Mouse (Mus musculus) CH12.LX (cell line): ENCODE measurements around the gene Klk5. TPM values are rescaled to one million over a fixed set of nuclear protein-coding genes. Genes with fewer than 3 reads are reported as not detected.

Experiments used
- DNase-seq: peaks from one replicate; pipeline ENCODE4 v3.0.0-alpha.2; 2013; ENCODE audit errors: extremely low read depth
- H3K27ac ChIP-seq: 2 replicates; pipeline ENCODE4 v1.5.1; 2012; ENCODE audit warnings: low read depth, mild to moderate bottlenecking, control low read depth, moderate library complexity; ENCODE audit not compliant: insufficient read depth
- H3K27me3 ChIP-seq: replicated peaks from 2 replicates; pipeline ENCODE3; 2012; ENCODE audit warnings: inconsistent platforms
- H3K36me3 ChIP-seq, 2 experiments: replicated peaks in 1 of 2; 2 replicates each; pipeline versions ENCODE3 to v1.6.1; 2012; ENCODE audit warnings: inconsistent platforms in 1 of 2, low read length in 1 of 2, mild to moderate bottlenecking in 1 of 2, mixed read lengths in 1 of 2, moderate library complexity in 1 of 2; ENCODE audit not compliant: control insufficient read depth in 1 of 2, insufficient read depth in 1 of 2
- H3K4me1 ChIP-seq, 2 experiments: 2 replicates each; pipeline ENCODE4 v1.6.1; 2012; ENCODE audit warnings: inconsistent platforms in 1 of 2, moderate library complexity in 1 of 2; ENCODE audit not compliant: insufficient read depth in 2 of 2, control insufficient read depth in 1 of 2
- H3K4me2 ChIP-seq: 2 replicates; pipeline ENCODE4 v1.6.1; 2012; ENCODE audit warnings: low read depth, mild to moderate bottlenecking, control low read depth; ENCODE audit not compliant: poor library complexity, insufficient read depth, severe bottlenecking
- H3K4me3 ChIP-seq, 3 experiments: fragments of 150-350 bp in 1 of 3; sonication (generic) in 1 of 3; replicated peaks in 1 of 3; 2 replicates each; pipeline versions ENCODE3 to v1.5.1; 2011 to 2012; ENCODE audit warnings: low read depth in 2 of 3, low read length in 2 of 3, mild to moderate bottlenecking in 2 of 3, moderate library complexity in 2 of 3, control low read depth in 1 of 3, improper control_type of control experiment in 1 of 3, inconsistent platforms in 1 of 3, mixed read lengths in 1 of 3; ENCODE audit not compliant: poor library complexity in 1 of 3
- H3K79me2 ChIP-seq: replicated peaks from 2 replicates; pipeline ENCODE4 v1.6.1; 2012; ENCODE audit warnings: mild to moderate bottlenecking, moderate library complexity; ENCODE audit not compliant: control insufficient read depth, poor library complexity, insufficient read depth, severe bottlenecking; ENCODE audit errors: extremely low read depth
- H3K9ac ChIP-seq: 2 replicates; pipeline ENCODE4 v1.6.1; 2012; ENCODE audit warnings: low read depth, mild to moderate bottlenecking, control low read depth, moderate library complexity; ENCODE audit not compliant: insufficient read depth
- H3K9me3 ChIP-seq: replicated peaks from 2 replicates; pipeline ENCODE3; 2012; ENCODE audit warnings: low read length, inconsistent platforms, mixed read lengths
- BHLHE40 ChIP-seq: IDR thresholded peaks from 2 replicates; pipeline ENCODE4 v1.6.1; 2011; ENCODE audit warnings: mild to moderate bottlenecking, low read depth, low read length, improper control_type of control experiment
- CHD1 ChIP-seq: IDR thresholded peaks from 2 replicates; pipeline ENCODE4 v1.6.1; 2012; ENCODE audit warnings: low read depth, low read length, improper control_type of control experiment, inconsistent platforms
- ELF1 ChIP-seq: IDR thresholded peaks from 2 replicates; pipeline ENCODE4 v1.6.1; 2014; ENCODE audit warnings: low read depth, mild to moderate bottlenecking, inconsistent platforms, low read length, improper control_type of control experiment
- MAFK ChIP-seq: IDR thresholded peaks from 2 replicates; pipeline ENCODE4 v1.6.1; 2011; ENCODE audit warnings: low read length, improper control_type of control experiment; ENCODE audit not compliant: insufficient replicate concordance
- MAX ChIP-seq: IDR thresholded peaks from 2 replicates; pipeline ENCODE4 v1.6.1; 2011; ENCODE audit warnings: low read length, improper control_type of control experiment
- MAZ ChIP-seq: IDR thresholded peaks from 2 replicates; pipeline ENCODE4 v1.6.1; 2012; ENCODE audit warnings: low read depth, mild to moderate bottlenecking, inconsistent platforms, low read length, improper control_type of control experiment, moderate library complexity
- MEF2A ChIP-seq: IDR thresholded peaks from 2 replicates; pipeline ENCODE4 v1.6.1; 2014; ENCODE audit warnings: low read depth, mild to moderate bottlenecking, inconsistent platforms, low read length, improper control_type of control experiment, borderline replicate concordance
- NELFE ChIP-seq: IDR thresholded peaks from 2 replicates; pipeline ENCODE4 v1.6.1; 2011; ENCODE audit warnings: low read depth, low read length, improper control_type of control experiment
- NRF1 ChIP-seq: IDR thresholded peaks from 2 replicates; pipeline ENCODE4 v1.6.1; 2014; ENCODE audit warnings: low read depth, mild to moderate bottlenecking, inconsistent platforms, low read length, improper control_type of control experiment, moderate library complexity
- POLR2A ChIP-seq: IDR thresholded peaks from 2 replicates; pipeline ENCODE4 v1.6.1; 2011; ENCODE audit warnings: low read depth, mild to moderate bottlenecking, improper control_type of control experiment, low read length
- RAD21 ChIP-seq: IDR thresholded peaks from 2 replicates; pipeline ENCODE4 v1.6.1; 2011; ENCODE audit warnings: low read depth, mild to moderate bottlenecking, low read length, improper control_type of control experiment, moderate library complexity
- SMC3 ChIP-seq: IDR thresholded peaks from 2 replicates; pipeline ENCODE4 v1.6.1; 2011; ENCODE audit warnings: low read depth, low read length, improper control_type of control experiment
- TBP ChIP-seq: conservative IDR thresholded peaks from 2 replicates; pipeline ENCODE4 v1.6.1; 2011; ENCODE audit warnings: low read depth, low read length, improper control_type of control experiment
- TCF12 ChIP-seq: IDR thresholded peaks from 2 replicates; pipeline ENCODE4 v1.6.1; 2014; ENCODE audit warnings: low read depth, mild to moderate bottlenecking, inconsistent platforms, low read length, improper control_type of control experiment
- UBTF ChIP-seq: IDR thresholded peaks from 2 replicates; pipeline ENCODE4 v1.6.1; 2012; ENCODE audit warnings: low read depth, mild to moderate bottlenecking, inconsistent platforms, low read length, improper control_type of control experiment, moderate library complexity
- USF1 ChIP-seq: IDR thresholded peaks from 2 replicates; pipeline ENCODE4 v1.6.1; 2014; ENCODE audit warnings: low read depth, mild to moderate bottlenecking, inconsistent platforms, low read length, improper control_type of control experiment
- USF2 ChIP-seq: conservative IDR thresholded peaks from 2 replicates; pipeline ENCODE4 v1.6.1; 2011; ENCODE audit warnings: low read depth, low read length, improper control_type of control experiment
- ZC3H11A ChIP-seq: IDR thresholded peaks from 2 replicates; pipeline ENCODE4 v1.6.1; 2012; ENCODE audit warnings: low read depth, mild to moderate bottlenecking, inconsistent platforms, low read length, improper control_type of control experiment
- dilution Hi-C: fragments of 300-500 bp; cut with MboI; formaldehyde crosslinking; loops from 2 replicates; pipeline ENCODE4 v1.14.3; 2020; ENCODE audit warnings: low sequenced_read_pairs; ENCODE audit not compliant: extremely low pct_unique_long_range_greater_than_20kb, extremely low pct_ligation_motif_present
- in situ Hi-C: fragments of 300-500 bp; cut with MboI; formaldehyde crosslinking; loops from 3 replicates; pipeline ENCODE4 v1.14.3; 2019; ENCODE audit warnings: low sequenced_read_pairs, low pct_ligation_motif_present, low pct_unique_long_range_greater_than_20kb, mixed read lengths
- polyA plus RNA-seq: library from polyadenylated mRNA; unstranded; fragments of >175 nt; gene quantifications from 2 replicates; pipeline ENCODE4 v1.2.1, GENCODE M21; 2012; ENCODE audit warnings: low read depth; ENCODE audit not compliant: insufficient read length
- total RNA-seq, 2 experiments: library from RNA; depleted of rRNA; stranded (reverse); fragments of 300-350 nt in 1 of 2; fragments of >200 nt in 1 of 2; gene quantifications; 2 replicates each; pipeline ENCODE4 v1.2.3; 2012 to 2014

The Klk5 gene
- total and polyA plus RNA-seq, 3 experiments: not detected

- dilution Hi-C loops: no loop called here
- in situ Hi-C loops: no loop called here
- TF ChIP-seq MAFK: no peak
- TF ChIP-seq POLR2A: no peak
- TF ChIP-seq MAZ: no peak
- no peak for TF ChIP-seq NRF1
- no peak for TF ChIP-seq MEF2A
- no peak for TF ChIP-seq BHLHE40
- TF ChIP-seq CHD1: no peak
- no peak for TF ChIP-seq ZC3H11A
Measured at GRCm38 (mm10) chr7:43816746-43817145, 25.0 kb upstream of the Klk5 start.

DNA sequence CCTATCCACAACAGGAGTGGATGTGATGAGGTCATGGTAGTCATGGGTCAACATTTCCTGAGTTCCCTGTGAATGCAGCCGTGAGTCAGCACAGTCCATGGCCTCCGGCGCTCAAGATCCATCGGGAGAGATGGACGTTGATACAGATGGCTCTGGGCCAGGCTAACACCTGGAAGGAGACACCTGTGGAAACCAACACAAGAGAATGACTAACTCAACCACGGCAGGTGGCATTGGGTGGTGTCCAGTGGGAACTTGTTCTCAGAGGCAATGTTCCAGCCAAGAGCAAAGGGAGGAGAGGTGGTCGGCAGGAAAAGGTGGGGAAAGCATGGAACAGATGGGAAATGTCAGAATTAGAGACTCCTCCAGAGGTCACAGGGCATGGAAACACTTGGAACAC, 20.2 kb upstream of the Klk5 start:
- Histone ChIP-seq H3K27ac (no peak overlapping the region), H3K79me2 (no peaks in the 10 kb centered on the region), H3K4me3 (no peak overlapping the region), H3K27me3 (peaks cover 76% of the 10 kb centered on the region), H3K36me3 (no peaks in the 10 kb centered on the region), H3K4me2 (no peak overlapping the region), H3K9ac (no peak overlapping the region), H3K4me1 (no peaks in the 10 kb centered on the region), H3K9me3 (no peaks in the 10 kb centered on the region)
- dilution Hi-C loops: no loop called here
- in situ Hi-C loops: no loop called here
- no peak for DNase-seq
- no peak for TF ChIP-seq NELFE
- no peak for TF ChIP-seq MEF2A
- TF ChIP-seq TCF12: no peak
- no peak for TF ChIP-seq MAX

More at GRCm38 (mm10) chr7:43816746-43817145, 25.0 kb upstream of the Klk5 start:
- Histone ChIP-seq H3K27me3 (peaks cover 73% of the 10 kb centered on the region), H3K27ac (no peak overlapping the region), H3K79me2 (no peaks in the 10 kb centered on the region), H3K4me3 (no peak overlapping the region), H3K4me1 (no peaks in the 10 kb centered on the region), H3K9me3 (no peaks in the 10 kb centered on the region), H3K36me3 (no peaks in the 10 kb centered on the region), H3K9ac (no peak overlapping the region), H3K4me2 (no peak overlapping the region)
- no peak for DNase-seq

- no peaks in the 10 kb centered on the region for H3K36me3 ChIP-seq
- dilution Hi-C loops (no loop called here), in situ Hi-C loops (no loop called here)
- H3K9ac ChIP-seq: no peak within 1 kb of the TSS
- peaks cover 86% of the 10 kb centered on the region for H3K27me3 ChIP-seq
- no peaks in the 10 kb centered on the region for H3K9me3 ChIP-seq
- peaks cover 0 to 3% of the 10 kb centered on the region in 2 experiments; a peak in 1 of 4 replicates for H3K4me1 ChIP-seq
- H3K4me3 ChIP-seq: no peak within 1 kb of the TSS
- no peak for TF ChIP-seq USF1
- TF ChIP-seq ELF1: no peak
- no peak for TF ChIP-seq SMC3
- no peak for TF ChIP-seq USF2
- TF ChIP-seq RAD21: no peak
- TF ChIP-seq UBTF: no peak
- no peak for TF ChIP-seq TBP
- TF ChIP-seq MAZ: no peak
- DNase-seq: no peak
- no peak within 1 kb of the TSS for H3K27ac ChIP-seq
- no peak within 1 kb of the TSS for H3K4me2 ChIP-seq
- no peaks in the 10 kb centered on the region for H3K79me2 ChIP-seq
Measured at GRCm38 (mm10) chr7:43824199-43824598, 17.6 kb upstream of the Klk5 start, which contains the start of gene Klk6. TSS of gene Klk6 (plus strand) at chr7:43824499.
